Mouse (Mus musculus) ES-Bruce4 (cell line): ENCODE results near the gene Cyb5r1.

Experiments used
- CTCF ChIP-seq: IDR thresholded peaks from one replicate; pipeline ENCODE4 v1.8.1; 2011; ENCODE audit warnings: low read depth, low read length
- EP300 ChIP-seq: IDR thresholded peaks from 2 replicates; pipeline ENCODE4 v1.6.1; 2011; ENCODE audit warnings: low read depth, low read length; ENCODE audit not compliant: insufficient read depth
- POLR2A ChIP-seq: IDR thresholded peaks from one replicate; pipeline ENCODE4 v1.8.1; 2011; ENCODE audit warnings: low read length; ENCODE audit not compliant: insufficient read depth

DNA sequence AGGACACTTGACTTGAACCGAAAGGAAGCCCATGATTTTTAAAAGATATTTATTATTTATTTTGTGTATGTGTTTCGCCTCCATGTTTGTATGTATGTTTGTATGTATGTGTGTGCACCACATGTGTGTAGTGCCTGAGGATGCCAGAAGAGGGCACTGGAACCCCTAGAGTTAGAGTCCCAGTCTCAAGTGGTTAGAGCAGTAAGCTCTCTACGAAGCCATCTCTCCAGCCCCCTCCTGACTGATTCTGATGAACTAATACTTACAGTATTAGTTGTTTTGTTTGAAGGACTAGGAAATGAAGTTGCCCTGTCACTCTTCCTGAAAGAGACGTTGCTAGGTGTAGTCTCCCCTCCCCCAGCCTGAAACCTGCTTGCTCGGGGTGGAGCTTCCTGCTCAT is 5.6 kb upstream of the Cyb5r1 start:
- TF ChIP-seq CTCF (peak; percentile 18), EP300 (no peak), POLR2A (no peak)
